Mouse (Mus musculus) Muller cell, postnatal 12 days (primary cell): Measurements from ENCODE around the gene Mllt6.
"Not testable (repeated sequence)": the region's sequence is repeated elsewhere in the genome, so short reads cannot be mapped to it uniquely, and the experiment has no call there.

Experiments used
- DNase-seq: peaks from one replicate; pipeline ENCODE4 v3.0.0-alpha.2; 2015; ENCODE audit errors: inconsistent ontology term

The Mllt6 gene

GRCm38 (mm10) chr11:97644834-97645233 is 18.4 kb upstream of the Mllt6 start:
- no peak for DNase-seq

- not testable (repeated sequence) for DNase-seq
Measured at GRCm38 (mm10) chr11:97648541-97648940, 14.7 kb upstream of the Mllt6 start.

- no peak for DNase-seq
Measured at GRCm38 (mm10) chr11:97650341-97650740, 12.9 kb upstream of the Mllt6 start.

- not testable (repeated sequence) for DNase-seq
Measured at GRCm38 (mm10) chr11:97653376-97653775, 9.8 kb upstream of the Mllt6 start.

GRCm38 (mm10) chr11:97654210-97654609 is 9.0 kb upstream of the Mllt6 start:
- DNase-seq, result no peak

- DNase-seq, result no peak
Measured at GRCm38 (mm10) chr11:97656269-97656971, 6.8 kb upstream of the Mllt6 start.

- DNase-seq, result no peak
Measured at GRCm38 (mm10) chr11:97657184-97657945, 5.8 kb upstream of the Mllt6 start.

- DNase-seq, result not testable (repeated sequence)
Measured at GRCm38 (mm10) chr11:97657967-97658366, 5.2 kb upstream of the Mllt6 start.

GRCm38 (mm10) chr11:97658751-97659266 is 4.4 kb upstream of the Mllt6 start:
- no peak for DNase-seq

GRCm38 (mm10) chr11:97659267-97659989 is 3.8 kb upstream of the Mllt6 start:
- DNase-seq, result peak; percentile 10

GRCm38 (mm10) chr11:97659990-97660714 is 3.1 kb upstream of the Mllt6 start:
- peak; percentile 86 for DNase-seq

- no peak for DNase-seq
Measured at GRCm38 (mm10) chr11:97660734-97661647, 2.2 kb upstream of the Mllt6 start.

GRCm38 (mm10) chr11:97661648-97662133 is 1.5 kb upstream of the Mllt6 start:
- peak; percentile 37 for DNase-seq

GRCm38 (mm10) chr11:97662207-97662892 is 864 bp upstream of the Mllt6 start:
- no peak for DNase-seq

GRCm38 (mm10) chr11:97663528-97664338 is 519 bp downstream of the Mllt6 start:
- DNase-seq, result peak; percentile 29

GRCm38 (mm10) chr11:97664339-97664665 is 1.1 kb downstream of the Mllt6 start:
- DNase-seq, result no peak

GRCm38 (mm10) chr11:97664771-97665240 is 1.6 kb downstream of the Mllt6 start:
- peak; percentile 33 for DNase-seq

- DNase-seq, result no peak
Measured at GRCm38 (mm10) chr11:97665431-97665830, 2.2 kb downstream of the Mllt6 start.

GRCm38 (mm10) chr11:97666221-97666620 is 3.0 kb downstream of the Mllt6 start:
- DNase-seq, result no peak
